8 mouse cellular contexts compared by ENCODE assay signal in genomic region chr9:71617363-71617762, GRCm38 (mm10). TPM values are rescaled to one million over a fixed set of nuclear protein-coding genes. Genes with fewer than 3 reads are reported as not detected.
A peak's percentile ranks its signal among the peaks of the same experiment; 100 is the strongest.
DNase-seq lines count a peak whose midpoint lies in the region; ATAC-seq and TF ChIP-seq lines count a peak whose summit lies in the region.

No protein-coding gene starts in this region.

- H3K4me3 ChIP-seq in liver, postnatal 0 days (ENCODE audit: low read depth, low read length), result no peak overlapping the region

- H3K9me3 ChIP-seq in liver, postnatal 0 days (ENCODE audit: low read length), result no peaks in the 10 kb centered on the region

- no peak overlapping the region for H3K9ac ChIP-seq in liver, postnatal 0 days (replicated peaks)

- 41% methylated on average over 8 of the region's 8 CpGs for WGBS in liver, postnatal 0 days (ENCODE audit: insufficient replicate concordance)

- H3K4me1 ChIP-seq in liver, postnatal 0 days (ENCODE audit: insufficient read depth), result no peaks in the 10 kb centered on the region

- H3K4me2 ChIP-seq in liver, postnatal 0 days (ENCODE audit: low read depth, low read length), result no peak overlapping the region

- H3K27me3 ChIP-seq in liver, postnatal 0 days (ENCODE audit: insufficient read depth, low read length), result no peaks in the 10 kb centered on the region

- peak; percentile 74 for TF ChIP-seq CTCF in liver, postnatal 0 days (IDR thresholded peaks at IDR 0.05; ENCODE audit: low read depth)

- no peak for TF ChIP-seq EP300 in liver, postnatal 0 days (IDR thresholded peaks at IDR 0.05; ENCODE audit: low read depth)

- H3K36me3 ChIP-seq in liver, postnatal 0 days (replicated peaks; ENCODE audit: insufficient read depth, low read length), result no peaks in the 10 kb centered on the region

- peak; percentile 57 for DNase-seq in embryo, embryonic 10 days (ENCODE audit: low spot score)
- no peak for DNase-seq in embryo, embryonic 9.5 days (ENCODE audit: extremely low spot score)
- peak; percentile 21 to 45 for DNase-seq in lung, adult 18-20 months
- no peak for DNase-seq in lung, postnatal 25 days (ENCODE audit: low spot score)
- DNase-seq in adrenal gland, postnatal 25 days, result peak; percentile 37
- peak; percentile 50 for DNase-seq in liver, postnatal 0 days
- peak; percentile 17 to 71 for DNase-seq in thymus, postnatal 10 days (ENCODE audit: low spot score in 2 of 2)
- DNase-seq in MN1 (ENCODE audit: low spot score), result no peak

- no peak overlapping the region for H3K27ac ChIP-seq in liver, postnatal 0 days (ENCODE audit: low read depth)

- ATAC-seq in liver, postnatal 0 days, result no peak

RNA-seq across cellular contexts. Expression of gene Myzap, which starts 25.2 kb away (rescaled TPM):
- total RNA-seq in adrenal gland, postnatal 25 days (2021), result 8.6 and 11.2 TPM in 2 replicates
- polyA plus RNA-seq in liver, postnatal 0 days (2015; fragmentation: Nextera tagmentation; extraction: Ambion mirVana), result 2.8 and 3.7 TPM in 2 replicates

Comparison
In these comparisons a context has a peak if more than half of its experiments do, and no peak if none do; other contexts are left out.
1. DNase-seq: peak in embryo, embryonic 10 days (single experiment), lung, adult 18-20 months (2 of 2), adrenal gland, postnatal 25 days (single experiment), liver, postnatal 0 days (single experiment) and thymus, postnatal 10 days (2 of 2); none in embryo, embryonic 9.5 days (single experiment), lung, postnatal 25 days (single experiment) and MN1 (single experiment).